Mouse (Mus musculus) adrenal gland, adult 8-10 months (tissue): ENCODE measurements at regions not wholly inside any gene's neighbourhood (a gene's known extent, or its start where the extent isn't known, plus 50 kb on each side); places are given as distances from the start of the nearest gene placed in this dataset.
"Not testable (repeated sequence)": the region's sequence is repeated elsewhere in the genome, so short reads cannot be mapped to it uniquely, and the experiment has no call there.

Experiments used
- DNase-seq: peaks from one replicate; pipeline ENCODE4 v3.0.0; 2022

GRCm38 (mm10) chr1:35875210-35875811, 192.9 kb upstream of the Hs6st1 start:
- DNase-seq, result no peak

DNA sequence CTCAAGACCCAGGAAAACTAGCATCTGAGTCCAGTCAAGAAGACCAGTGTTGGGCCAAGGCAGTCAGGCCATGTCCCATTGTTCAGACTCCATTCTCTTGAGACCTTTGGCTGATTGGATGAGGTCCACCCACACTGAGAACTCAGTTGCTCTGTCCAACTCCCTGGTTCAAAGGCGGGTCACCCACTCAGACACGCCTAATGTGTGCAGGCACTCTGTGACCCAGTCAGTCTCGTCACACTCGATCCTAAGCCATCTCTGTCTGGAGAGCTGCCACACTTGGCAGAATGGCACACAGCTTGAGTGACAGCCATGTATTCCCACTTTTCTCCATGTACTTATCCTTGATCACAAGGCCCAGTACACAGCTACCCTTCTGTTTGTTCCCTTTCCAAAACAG, 189.8 kb upstream of the Hs6st1 start:
- DNase-seq, result no peak

DNA sequence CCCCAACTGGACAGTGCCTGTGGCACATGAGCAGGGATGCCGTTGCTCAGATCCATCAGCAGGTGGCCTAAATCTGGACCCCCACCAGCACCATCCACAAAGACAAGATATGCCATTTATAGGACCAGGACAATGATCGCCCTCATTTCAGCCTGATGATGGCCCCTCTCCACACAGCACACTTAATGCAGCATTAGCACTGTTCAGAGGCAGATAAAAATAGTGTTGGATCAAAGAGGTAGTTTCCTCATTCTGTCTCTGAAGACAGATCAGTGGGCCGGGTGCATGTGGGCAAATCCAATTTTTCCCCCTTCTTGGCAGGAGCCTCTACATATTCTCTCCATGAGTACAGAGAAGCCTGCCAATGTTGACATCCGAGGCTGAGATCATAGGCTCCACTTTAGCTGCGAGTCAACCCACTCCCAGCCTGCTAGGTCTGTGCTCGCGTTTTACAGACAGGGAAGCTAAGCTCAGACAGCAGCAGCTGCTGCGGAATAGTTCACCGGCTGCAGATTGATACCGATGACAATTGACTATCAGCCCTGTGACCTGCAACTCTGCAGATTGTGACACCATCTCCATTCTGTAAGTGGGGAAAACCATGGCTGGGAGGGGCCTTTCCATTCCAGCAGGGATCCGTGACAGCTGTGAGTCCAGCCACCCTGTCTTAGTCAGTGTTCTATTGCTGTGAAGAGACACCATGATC, 188.7 kb upstream of the Hs6st1 start:
- DNase-seq, result no peak

GRCm38 (mm10) chr1:35880562-35881265, 187.5 kb upstream of the Hs6st1 start:
- DNase-seq, result no peak

DNA sequence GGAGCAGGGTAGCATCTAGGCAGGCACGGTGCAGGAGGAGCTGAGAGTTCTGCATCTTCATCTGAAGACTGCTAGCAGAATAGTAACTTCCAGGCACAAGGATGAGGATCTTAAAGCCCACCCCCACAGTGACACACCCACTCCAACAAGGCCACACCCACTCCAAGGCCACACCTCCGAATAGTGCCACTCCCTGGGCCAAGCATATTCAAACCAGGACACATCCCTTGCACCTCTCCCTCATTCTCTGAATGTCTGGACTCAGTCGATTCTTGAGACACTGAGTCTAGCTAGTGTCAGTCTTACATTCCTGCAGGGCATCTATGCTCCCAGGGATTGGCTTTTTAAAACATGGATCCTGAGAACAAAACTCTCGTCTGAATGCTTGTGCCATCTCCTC, 186.7 kb upstream of the Hs6st1 start:
- DNase-seq, result no peak

DNA sequence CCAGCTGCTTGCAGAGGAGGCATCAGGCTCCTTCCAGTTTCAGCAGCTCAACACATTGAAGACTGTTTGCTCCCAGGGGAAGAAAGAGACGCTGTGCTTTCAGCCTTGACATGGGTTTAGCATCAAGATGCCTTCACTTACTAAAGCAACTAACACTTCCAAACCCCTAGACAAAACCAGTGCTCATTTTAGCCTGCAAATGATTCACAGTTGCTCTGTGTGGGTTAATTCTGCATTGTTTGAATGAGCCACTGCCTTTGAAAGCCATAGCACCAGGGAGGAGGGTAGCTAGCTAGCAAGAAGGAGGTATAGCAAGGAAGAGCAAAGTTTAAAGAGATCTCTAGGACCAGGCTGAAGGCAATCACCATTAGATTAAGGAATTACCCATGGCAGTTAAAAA, 186.1 kb upstream of the Hs6st1 start:
- DNase-seq, result no peak

DNA sequence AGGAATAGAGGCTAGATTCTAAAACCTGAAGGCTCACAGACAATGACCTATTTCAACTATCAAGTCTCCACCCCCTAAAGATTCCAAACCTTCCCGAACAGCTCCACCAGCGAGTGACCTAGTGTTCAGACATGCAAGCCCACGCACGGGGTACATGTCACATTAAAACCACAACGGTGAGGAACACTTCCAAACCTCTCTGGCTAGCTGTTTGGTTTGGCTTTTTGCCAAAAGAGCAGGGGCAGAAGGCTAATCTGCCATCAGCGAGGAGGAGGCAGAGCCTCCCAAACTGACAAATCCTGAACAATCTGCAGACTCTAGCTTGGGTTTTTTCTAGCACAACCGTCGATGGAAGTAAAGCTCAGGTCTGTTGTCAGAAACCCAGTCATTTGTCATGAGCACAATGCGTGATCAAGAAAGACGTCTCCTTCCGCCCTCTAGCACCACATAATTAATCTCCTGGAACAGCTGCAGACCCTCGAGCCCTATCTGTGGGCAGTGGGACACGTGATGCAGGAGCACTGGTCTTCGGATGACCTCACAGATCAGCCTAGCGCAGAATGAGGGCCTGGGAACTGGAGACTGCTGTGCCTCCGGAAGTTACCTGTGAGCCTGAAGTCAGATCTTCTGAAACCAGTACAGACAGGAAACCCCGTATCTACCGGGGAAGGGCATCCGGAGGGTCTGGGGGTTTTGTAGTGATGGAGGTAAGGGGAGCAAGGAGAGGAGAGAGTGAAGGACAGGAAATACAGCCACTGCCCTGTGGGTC, 178.3 kb upstream of the Hs6st1 start:
- no peak for DNase-seq

DNA sequence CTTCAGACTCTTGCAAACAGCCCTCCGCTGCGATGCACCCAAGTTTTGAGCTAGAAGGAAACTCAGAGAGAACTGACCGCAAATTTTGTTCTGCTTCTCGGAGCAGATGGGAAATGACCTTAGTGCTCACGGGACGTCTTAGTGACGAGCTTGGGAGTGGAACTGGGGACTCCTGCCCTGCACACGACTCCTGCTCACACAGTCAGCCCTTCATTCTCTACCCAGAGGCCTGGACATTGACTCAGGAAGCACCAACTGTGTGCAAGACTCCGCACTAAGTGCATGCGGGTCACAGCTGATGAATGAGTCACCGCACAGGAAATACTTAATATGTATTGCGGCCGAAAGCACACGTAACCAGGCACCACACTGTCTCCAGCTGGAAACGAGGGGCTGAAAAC, 177.7 kb upstream of the Hs6st1 start:
- no peak for DNase-seq

GRCm38 (mm10) chr1:35899536-35899935, 168.7 kb upstream of the Hs6st1 start:
- no peak for DNase-seq

DNA sequence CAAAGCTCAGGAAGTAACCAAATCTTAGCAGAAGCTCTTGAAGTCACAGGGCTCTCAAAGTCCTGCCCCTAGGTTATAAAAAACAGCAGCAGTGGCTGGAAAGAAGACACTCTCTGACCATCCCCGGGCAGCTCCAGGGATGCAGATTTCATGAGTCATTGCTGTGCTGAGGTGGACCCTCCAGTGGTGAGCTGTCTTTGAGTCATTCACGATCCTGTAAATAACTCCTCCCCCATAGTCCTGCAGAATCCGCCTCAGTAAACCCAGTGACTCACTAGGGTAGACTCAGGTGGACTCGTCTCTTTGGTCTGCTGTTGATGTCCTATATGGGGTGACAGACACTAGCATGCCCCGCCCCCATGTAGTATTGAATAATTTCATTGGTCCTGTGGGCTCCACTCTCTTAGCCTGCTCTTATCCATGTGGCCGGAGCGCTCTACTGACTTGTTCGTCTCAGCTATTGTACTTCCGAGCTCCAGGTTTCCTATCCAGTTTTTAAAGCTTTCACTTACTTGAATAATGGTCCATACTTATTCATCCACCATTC, 164.1 kb upstream of the Hs6st1 start:
- no peak for DNase-seq

DNA sequence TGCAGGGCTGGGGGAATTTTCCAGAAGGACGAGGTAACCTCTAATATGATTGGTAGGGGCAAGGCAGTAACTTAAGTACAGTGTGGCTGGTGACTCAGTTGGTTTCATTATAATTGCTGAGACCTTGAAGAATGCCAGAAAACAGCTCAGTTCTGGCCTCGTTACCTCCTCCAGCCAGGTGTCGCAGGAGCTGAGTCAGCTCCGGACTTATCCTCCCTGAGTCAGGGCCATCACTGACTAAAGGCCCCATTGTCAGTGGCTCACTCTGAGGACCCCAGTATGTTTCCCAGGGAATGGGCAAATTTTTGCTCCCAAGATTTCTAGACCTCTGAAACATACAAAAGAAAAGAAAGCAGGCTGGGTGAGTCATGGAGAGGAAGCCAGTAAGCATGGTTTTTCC, 154.6 kb upstream of the Hs6st1 start:
- no peak for DNase-seq

GRCm38 (mm10) chr1:35914175-35914574, 154.0 kb upstream of the Hs6st1 start:
- not testable (repeated sequence) for DNase-seq

- no peak for DNase-seq
Measured at GRCm38 (mm10) chr1:35915526-35915925, 152.7 kb upstream of the Hs6st1 start.

DNA sequence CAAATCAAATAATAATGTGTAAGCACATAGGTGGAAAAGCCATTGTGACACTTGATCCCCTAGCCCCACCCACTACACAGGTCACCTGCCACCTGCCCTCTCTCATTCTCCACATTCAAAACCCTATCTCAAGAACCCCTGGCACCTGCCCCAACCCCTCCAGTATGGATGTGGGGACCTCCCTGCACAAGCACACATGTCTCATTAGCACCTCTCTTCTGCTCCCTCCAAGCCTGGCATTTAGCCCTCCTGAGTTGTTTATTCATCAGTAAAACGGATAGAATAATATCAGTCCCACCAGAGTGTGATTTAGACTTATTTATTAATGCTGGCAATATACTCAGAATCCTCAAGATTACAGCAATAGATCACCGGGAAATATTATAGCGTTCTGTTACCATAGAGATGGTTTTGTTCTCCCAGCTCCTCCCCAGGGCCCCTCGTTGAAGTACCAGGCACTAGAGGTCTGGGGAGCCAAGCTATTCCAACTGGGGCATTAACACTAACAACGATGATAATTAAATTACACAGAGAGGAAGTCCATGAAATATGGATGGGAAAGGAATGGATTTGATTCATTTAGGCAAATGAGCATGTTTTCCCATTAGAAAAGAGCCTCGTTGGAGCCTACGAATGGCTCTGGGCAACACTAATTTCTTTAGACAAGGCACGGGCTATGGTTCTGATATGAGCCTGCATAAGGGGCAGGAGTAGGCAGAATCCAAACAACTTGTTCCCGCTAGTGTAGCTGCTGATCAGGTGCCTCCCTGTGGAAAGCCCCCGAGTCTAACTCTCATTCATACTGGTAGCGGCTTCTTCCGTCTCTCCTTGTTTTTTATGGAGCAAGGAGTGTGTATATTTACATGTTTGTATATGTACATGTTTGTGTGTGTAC, 148.1 kb upstream of the Hs6st1 start:
- DNase-seq, result no peak

DNA sequence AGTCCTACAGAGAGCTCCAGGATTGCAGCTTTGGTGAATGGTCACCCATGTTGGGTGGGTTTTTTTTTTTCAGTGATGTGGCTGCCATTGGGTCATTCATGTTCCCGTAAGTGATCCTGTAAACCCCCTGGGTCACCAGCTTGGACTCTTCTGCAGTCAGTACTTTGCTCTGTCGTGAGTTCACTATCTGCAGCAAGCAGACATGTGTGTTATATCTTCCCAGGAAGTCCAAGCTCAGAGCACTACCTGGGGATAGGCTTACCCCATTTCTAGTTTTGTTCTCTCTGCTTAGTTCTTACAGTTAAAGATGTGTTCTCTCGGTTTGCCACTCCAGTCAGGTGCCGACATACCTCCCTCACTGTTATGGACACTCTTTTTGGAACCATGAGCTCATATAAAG, 143.4 kb upstream of the Hs6st1 start:
- no peak for DNase-seq

DNA sequence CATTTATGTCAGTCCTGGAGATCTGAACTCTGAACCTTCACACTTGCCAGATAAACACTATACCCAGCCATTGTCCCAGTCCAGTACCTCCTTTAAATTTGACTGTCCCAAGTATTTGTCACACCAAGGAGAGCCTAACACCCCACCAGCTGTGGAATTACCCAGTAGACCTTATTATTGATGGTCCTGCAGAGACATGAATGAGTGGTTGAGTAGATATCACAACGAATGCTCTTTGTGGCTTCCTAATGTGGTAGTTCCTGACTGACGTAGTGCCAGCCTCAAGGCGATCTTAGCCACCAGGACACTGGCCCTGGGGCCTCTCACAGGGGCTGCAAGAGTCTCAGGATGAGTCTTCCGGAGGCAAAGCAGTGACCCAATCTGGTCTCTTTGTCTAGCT, 142.9 kb upstream of the Hs6st1 start:
- no peak for DNase-seq

DNA sequence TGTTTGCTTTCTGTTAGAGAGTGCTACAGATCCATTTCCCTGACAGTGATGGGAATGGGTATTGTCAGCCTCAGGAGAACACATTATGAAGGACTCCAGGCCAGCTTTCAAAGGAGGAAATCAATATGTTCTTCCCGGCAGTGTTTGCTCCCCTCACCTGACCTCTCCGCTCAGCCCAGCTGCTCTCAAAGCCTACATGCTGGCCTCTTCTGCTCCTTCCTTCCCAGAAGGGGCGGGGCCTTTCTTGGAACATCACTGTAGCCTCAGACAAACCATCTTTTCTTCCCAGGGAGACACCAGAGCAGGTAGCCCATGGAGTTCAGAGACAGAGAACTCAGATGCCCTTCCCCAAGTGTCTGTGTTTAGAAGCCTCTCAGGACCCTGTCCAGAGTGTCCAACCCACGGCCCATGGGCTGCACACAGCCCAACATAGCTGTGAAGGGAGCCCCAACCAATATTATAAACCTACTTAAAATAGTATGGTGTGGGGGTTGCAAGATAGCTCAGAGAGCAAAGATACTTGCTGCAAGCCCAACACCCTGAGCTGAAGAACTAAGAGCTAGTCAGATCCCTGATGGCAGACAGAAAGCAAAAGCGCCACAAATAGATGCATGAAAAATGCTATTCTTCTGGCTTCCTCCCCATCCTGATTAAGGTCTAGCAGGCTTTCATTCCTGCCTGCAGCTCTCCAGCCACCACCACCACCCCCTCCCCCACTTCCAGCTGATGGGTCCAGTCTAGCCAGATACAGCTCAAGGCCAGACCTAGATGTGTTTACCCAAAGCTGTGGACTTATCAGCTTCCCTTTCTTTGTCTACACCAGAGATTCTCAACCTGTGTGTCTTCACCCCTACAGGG, 141.8 kb upstream of the Hs6st1 start:
- DNase-seq, result no peak

DNA sequence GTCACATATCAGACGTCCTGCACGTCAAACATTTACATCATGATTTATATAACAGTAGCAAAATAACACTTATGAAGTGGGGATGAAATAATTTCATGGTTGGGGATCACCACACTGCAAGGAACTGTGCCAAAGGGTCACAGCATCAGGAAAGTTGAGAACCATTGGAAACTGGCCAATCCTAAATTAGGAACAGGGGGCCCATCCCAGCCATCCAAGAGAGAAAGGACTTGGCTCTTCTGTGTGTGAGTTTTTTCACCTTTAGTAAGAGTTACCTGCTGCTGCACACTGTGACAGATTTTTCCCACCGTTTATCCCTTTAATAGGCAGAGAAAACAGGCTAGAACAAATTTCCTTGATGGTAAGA, 141.2 kb upstream of the Hs6st1 start:
- no peak for DNase-seq

GRCm38 (mm10) chr1:35930351-35930750, 137.8 kb upstream of the Hs6st1 start:
- no peak for DNase-seq

DNA sequence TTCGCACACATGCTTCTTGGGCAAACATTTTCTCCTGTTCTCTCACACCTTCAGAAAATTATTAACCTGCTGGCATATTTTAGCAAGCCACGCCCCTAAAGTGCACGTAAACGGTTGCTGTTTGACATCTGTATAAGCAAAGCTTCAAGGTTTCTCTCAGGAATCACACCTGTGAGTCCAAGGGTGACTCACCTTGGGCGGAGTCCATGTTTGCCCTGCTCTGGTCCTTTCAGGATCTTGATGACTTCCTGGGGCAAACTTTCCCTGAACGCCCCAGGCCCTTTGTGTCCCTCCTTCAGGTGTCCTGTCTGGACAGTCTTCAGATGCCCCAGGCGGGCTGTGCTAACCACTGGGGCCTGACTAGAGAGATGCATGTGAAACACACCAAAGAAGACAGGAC, 137.1 kb upstream of the Hs6st1 start:
- no peak for DNase-seq

- no peak for DNase-seq
Measured at GRCm38 (mm10) chr1:35933511-35933910, 134.7 kb upstream of the Hs6st1 start.
